Mouse (Mus musculus) midbrain, embryonic 14.5 days (tissue): ENCODE measurements at regions not wholly inside any gene's neighbourhood (a gene's known extent, or its start where the extent isn't known, plus 50 kb on each side); places are given as distances from the start of the nearest gene placed in this dataset.

ENCODE experiments used
- ATAC-seq: fragments of 200-750 bp; cut with Nextera tagmentation; 2 replicates; pipeline ENCODE4 v1.8.0; 2017; ENCODE audit warnings: moderate number of reproducible peaks, moderate library complexity; ENCODE audit not compliant: low FRiP score, low TSS enrichment
- DNase-seq: peaks from one replicate; pipeline ENCODE4 v3.0.0-alpha.2; 2015
- H3K27ac ChIP-seq: fragments of 300-500 bp; sonication (generic); replicated peaks from 2 replicates; pipeline ENCODE4 v1.5.1; 2014; ENCODE audit warnings: mild to moderate bottlenecking, low read depth, low read length, moderate library complexity
- H3K27me3 ChIP-seq: fragments of 300-500 bp; sonication (generic); 2 replicates; pipeline ENCODE4 v1.6.1; 2014; ENCODE audit warnings: low read length, control low read depth, mixed read lengths; ENCODE audit not compliant: control insufficient read depth, insufficient read depth
- H3K36me3 ChIP-seq: fragments of 300-500 bp; sonication (generic); 2 replicates; pipeline ENCODE4 v1.6.1; 2014; ENCODE audit warnings: low read length, control low read depth; ENCODE audit not compliant: control insufficient read depth, insufficient read depth
- H3K4me1 ChIP-seq: fragments of 300-500 bp; sonication (generic); 2 replicates; pipeline ENCODE4 v1.6.1; 2014; ENCODE audit warnings: mild to moderate bottlenecking, antibody characterized with exemption, low read length, control low read depth; ENCODE audit not compliant: control insufficient read depth, insufficient read depth
- H3K4me2 ChIP-seq: fragments of 300-500 bp; sonication (generic); 2 replicates; pipeline ENCODE4 v1.6.1; 2014; ENCODE audit warnings: mild to moderate bottlenecking, low read length, moderate library complexity
- H3K4me3 ChIP-seq: fragments of 300-500 bp; sonication (generic); replicated peaks from 2 replicates; pipeline ENCODE4 v1.5.1; 2014; ENCODE audit warnings: low read depth, low read length
- H3K9ac ChIP-seq: fragments of 300-500 bp; sonication (generic); replicated peaks from 2 replicates; pipeline ENCODE4 v1.6.1; 2014; ENCODE audit warnings: mild to moderate bottlenecking, low read length, moderate library complexity
- H3K9me3 ChIP-seq: fragments of 300-500 bp; sonication (generic); 2 replicates; pipeline ENCODE4 v1.6.1; 2016; ENCODE audit warnings: low read length, control low read depth, mixed read lengths; ENCODE audit not compliant: control insufficient read depth
- WGBS: fragments of 180-500 bp; shearing (Covaris S2); extraction: QIAGEN DNeasy Blood & Tissue Kit; methylation state at CpG from one replicate; pipeline ENCODE4 v1.1.7; 2014; 5-methylcytosine and 5-hydroxymethylcytosine counted together

- Histone ChIP-seq H3K4me1 (no peaks in the 10 kb centered on the region), H3K4me2 (no peak overlapping the region), H3K9ac (no peak overlapping the region), H3K36me3 (no peaks in the 10 kb centered on the region), H3K4me3 (no peak overlapping the region), H3K27me3 (no peaks in the 10 kb centered on the region), H3K9me3 (no peaks in the 10 kb centered on the region), H3K27ac (no peak overlapping the region)
- DNase-seq: no peak
- 94% methylated on average over 3 of the region's 3 CpGs for WGBS
- no peak for ATAC-seq
These were observed 69.3 kb downstream of the Kctd15 start for GRCm38 (mm10) chr7:34587239-34587638.

GRCm38 (mm10) chr7:34585312-34585865 is 71.1 kb downstream of the Kctd15 start:
- 48% methylated on average over 4 of the region's 4 CpGs for WGBS
- H3K4me2 ChIP-seq: no peak overlapping the region
- H3K27me3 ChIP-seq: no peaks in the 10 kb centered on the region
- H3K36me3 ChIP-seq: no peaks in the 10 kb centered on the region
- H3K9me3 ChIP-seq: no peaks in the 10 kb centered on the region
- no peak overlapping the region for H3K9ac ChIP-seq
- no peak overlapping the region for H3K27ac ChIP-seq
- no peak for DNase-seq
- no peak for ATAC-seq
- no peak overlapping the region for H3K4me3 ChIP-seq
- no peaks in the 10 kb centered on the region for H3K4me1 ChIP-seq

DNA sequence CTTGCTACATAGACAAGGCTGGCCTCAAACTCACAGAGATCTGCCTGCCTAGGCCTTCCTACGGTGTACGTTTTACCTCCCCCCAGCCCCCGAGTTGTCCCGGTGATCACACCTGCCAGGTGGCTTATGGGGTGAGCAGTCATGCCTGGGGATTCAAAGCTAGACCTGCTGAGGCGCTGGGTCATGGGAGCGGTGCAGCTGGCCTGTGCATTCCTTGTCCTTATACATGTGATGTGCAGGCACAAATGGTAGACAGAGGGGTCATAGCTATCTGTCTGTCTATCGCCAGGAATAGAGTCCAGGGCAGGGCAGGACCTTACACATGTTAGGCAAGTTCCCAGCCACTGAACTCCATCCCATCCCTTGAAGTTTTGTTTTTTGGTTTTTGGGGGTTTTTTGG is 71.7 kb downstream of the Kctd15 start:
- ATAC-seq (no peak), DNase-seq (no peak)
- H3K27ac ChIP-seq: no peak overlapping the region
- H3K4me3 ChIP-seq: no peak overlapping the region
- WGBS: 94% methylated on average over 7 of the region's 7 CpGs
- no peak overlapping the region for H3K4me2 ChIP-seq
- H3K4me1 ChIP-seq: no peaks in the 10 kb centered on the region
- no peaks in the 10 kb centered on the region for H3K36me3 ChIP-seq
- no peaks in the 10 kb centered on the region for H3K27me3 ChIP-seq
- no peaks in the 10 kb centered on the region for H3K9me3 ChIP-seq
- H3K9ac ChIP-seq: no peak overlapping the region

DNA sequence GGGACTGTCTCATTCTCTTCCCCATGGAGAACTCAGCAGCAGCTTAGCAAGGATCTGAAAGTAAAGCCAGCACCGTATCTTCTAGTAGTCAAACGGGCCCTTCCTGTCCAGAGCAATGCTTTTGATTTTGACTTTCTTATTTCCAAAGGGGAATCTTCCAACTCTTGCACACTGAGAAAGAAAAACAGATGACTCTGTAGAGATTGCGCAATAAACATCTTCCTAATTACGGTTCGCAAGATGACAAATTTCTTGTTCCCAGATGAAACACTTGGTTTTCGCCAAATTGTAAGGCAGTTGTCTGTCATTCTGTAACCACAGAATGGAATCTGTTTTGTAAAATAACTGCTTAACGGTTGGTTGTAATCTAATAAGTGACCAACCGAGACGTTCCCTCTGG is 75.7 kb downstream of the Kctd15 start:
- no peak overlapping the region for H3K27ac ChIP-seq
- H3K9me3 ChIP-seq: peaks cover 5% of the 10 kb centered on the region; the same call in 1 of the 2 replicates
- no peak for DNase-seq
- H3K36me3 ChIP-seq: no peaks in the 10 kb centered on the region
- no peaks in the 10 kb centered on the region for H3K27me3 ChIP-seq
- H3K4me2 ChIP-seq: no peak overlapping the region
- 94% methylated on average over 9 of the region's 9 CpGs for whole genome bisulfite sequencing
- no peak for ATAC-seq
- H3K4me3 ChIP-seq: no peak overlapping the region
- no peaks in the 10 kb centered on the region for H3K4me1 ChIP-seq
- no peak overlapping the region for H3K9ac ChIP-seq

DNA sequence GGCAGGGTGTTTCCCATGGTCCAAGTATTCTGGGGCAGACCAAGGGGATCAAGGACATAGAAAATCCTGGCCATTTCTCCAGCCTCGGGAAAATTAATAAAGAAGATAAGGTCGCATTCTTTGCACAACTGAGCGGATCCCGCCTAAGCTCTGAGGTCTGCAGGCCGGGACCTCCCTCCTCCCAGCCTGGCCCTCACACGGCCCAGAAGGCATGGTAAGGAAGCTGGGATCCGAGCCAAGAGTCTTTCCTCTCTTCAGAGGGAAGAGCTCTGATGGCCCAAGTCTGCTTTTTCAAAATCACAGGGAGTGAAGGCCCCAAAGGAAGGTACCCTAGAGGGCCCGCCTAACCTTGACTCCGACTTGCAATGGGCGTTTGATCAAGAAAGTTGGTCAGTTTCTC is 85.2 kb downstream of the Kctd15 start:
- Histone ChIP-seq H3K9ac (no peak overlapping the region), H3K4me1 (peaks cover 17% of the 10 kb centered on the region), H3K36me3 (no peaks in the 10 kb centered on the region), H3K9me3 (no peaks in the 10 kb centered on the region), H3K27me3 (no peaks in the 10 kb centered on the region), H3K4me2 (peak overlapping the region; percentile 56), H3K27ac (0 out of 2 replicates have a peak overlapping the region, but pooled peaks have one; percentile 52), H3K4me3 (no peak overlapping the region)
- DNase-seq: peak; percentile 62
- WGBS: 38% methylated on average over 10 of the region's 10 CpGs
- no peak for ATAC-seq

DNA sequence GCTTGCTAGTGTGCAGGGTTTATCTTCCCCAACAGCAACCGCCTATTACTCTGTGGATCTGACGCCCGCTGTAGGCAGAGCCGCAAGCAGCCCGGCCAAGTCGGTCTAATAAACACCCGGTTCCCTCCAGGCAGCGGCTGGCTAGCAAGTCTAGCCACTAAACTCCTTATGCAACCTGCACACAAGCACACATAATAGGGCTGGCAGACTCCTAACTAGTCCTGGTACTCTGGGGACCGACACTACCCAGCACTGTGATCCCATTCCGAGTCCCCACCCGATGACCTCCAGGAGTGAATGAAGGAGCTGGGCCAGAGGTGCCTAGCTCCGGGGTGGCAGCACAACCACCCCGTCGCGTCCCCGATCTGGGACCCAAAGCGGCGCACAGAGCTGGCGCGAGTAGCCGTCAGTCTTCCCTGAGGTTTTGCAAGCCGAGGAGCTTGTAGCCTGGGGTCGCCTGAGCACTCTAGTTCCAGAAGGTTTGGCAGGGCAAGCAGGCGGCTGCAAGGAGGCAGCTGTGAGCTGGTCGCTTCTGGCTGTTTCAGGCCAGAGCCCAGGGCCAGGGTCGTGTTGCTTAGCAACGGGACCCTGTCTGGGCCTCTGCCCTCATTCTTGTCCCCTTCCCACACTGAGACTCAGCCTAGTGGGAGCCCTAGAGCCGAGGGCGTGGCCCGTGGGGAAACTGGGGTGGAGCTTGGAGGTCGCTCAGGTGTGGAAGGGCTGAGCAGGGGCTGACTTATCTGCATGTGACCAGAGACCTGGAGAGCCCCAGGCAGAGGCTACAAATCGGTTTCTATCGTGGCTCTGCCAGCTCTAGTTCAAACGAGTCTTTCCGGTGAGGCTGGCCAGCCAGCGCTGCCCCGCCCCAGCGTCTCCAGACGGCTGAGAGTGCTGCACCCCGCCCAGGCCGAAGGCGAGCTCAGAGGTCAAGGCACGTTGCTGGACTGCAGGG is 86.1 kb downstream of the Kctd15 start:
- DNase-seq (peak; percentile 75), ATAC-seq (peak; percentile 75)
- Histone ChIP-seq H3K27ac (peak overlapping the region; percentile 52), H3K27me3 (no peaks in the 10 kb centered on the region), H3K9me3 (no peaks in the 10 kb centered on the region), H3K4me3 (peak overlapping the region; percentile 22), H3K4me1 (peaks cover 17% of the 10 kb centered on the region), H3K4me2 (peak overlapping the region; percentile 56), H3K9ac (peak overlapping the region; percentile 34; the same call in 1 of the 2 replicates), H3K36me3 (no peaks in the 10 kb centered on the region)
- WGBS: under 1% methylated on average over 43 of the region's 43 CpGs

DNA sequence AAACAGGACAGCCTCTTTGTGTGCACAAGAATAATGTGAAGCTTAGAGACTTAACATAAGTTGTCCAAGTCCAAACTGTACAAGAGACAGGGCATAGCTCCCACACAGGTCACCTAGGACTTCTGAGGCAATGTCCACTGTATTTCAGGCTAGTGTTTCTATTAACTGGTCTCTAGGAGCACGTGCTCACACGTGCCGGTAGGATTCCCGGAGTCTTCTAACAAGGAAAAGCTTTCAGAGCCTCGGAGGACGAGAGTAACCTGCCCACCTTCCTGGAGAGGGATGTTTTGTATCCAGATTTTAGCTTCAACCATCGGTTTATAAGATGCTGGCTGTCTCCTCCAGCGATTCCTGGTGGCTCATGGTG is 86.8 kb downstream of the Kctd15 start:
- peaks cover 17% of the 10 kb centered on the region for H3K4me1 ChIP-seq
- no peaks in the 10 kb centered on the region for H3K36me3 ChIP-seq
- DNase-seq: no peak
- H3K27me3 ChIP-seq: no peaks in the 10 kb centered on the region
- H3K9ac ChIP-seq: peak overlapping the region; percentile 34; the same call in 1 of the 2 replicates
- H3K4me2 ChIP-seq: peak overlapping the region; percentile 56
- WGBS: 15% methylated on average over 8 of the region's 8 CpGs
- H3K4me3 ChIP-seq: peak overlapping the region; percentile 22
- no peak overlapping the region for H3K27ac ChIP-seq
- no peaks in the 10 kb centered on the region for H3K9me3 ChIP-seq
- no peak for ATAC-seq

DNA sequence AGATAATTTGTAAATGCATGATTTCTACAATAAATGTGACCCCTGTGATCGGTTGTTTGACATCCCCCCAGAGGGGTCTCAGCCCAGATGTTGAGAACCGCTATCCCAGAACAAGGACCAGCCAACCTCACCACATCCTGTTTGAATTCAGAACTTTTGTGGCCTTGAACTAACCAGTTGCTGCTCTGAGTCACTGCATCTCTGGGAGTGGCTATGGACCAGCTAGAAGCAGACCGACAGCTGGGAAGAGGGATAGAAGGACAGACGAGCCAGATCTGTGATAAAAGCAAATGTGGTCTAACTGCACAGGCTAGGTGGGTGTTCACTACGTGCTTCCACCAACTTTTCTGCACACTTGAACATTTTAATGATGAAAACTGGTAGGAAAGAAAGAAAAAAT is 89.0 kb downstream of the Kctd15 start:
- H3K4me1 ChIP-seq: peaks cover 17% of the 10 kb centered on the region
- 77% methylated on average over 5 of the region's 5 CpGs for WGBS

GRCm38 (mm10) chr7:34562160-34562559 is 94.4 kb downstream of the Kctd15 start:
- Histone ChIP-seq H3K27me3 (no peaks in the 10 kb centered on the region), H3K36me3 (no peaks in the 10 kb centered on the region), H3K4me3 (no peak overlapping the region), H3K9me3 (no peaks in the 10 kb centered on the region), H3K9ac (no peak overlapping the region), H3K27ac (no peak overlapping the region), H3K4me1 (no peaks in the 10 kb centered on the region), H3K4me2 (no peak overlapping the region)
- ATAC-seq (no peak), DNase-seq (no peak)
- WGBS: 86% methylated on average over 2 of the region's 2 CpGs

More for the DNA sequence above, 89.0 kb downstream of the Kctd15 start:
- H3K27me3 ChIP-seq: no peaks in the 10 kb centered on the region
- no peak overlapping the region for H3K4me2 ChIP-seq
- no peak overlapping the region for H3K27ac ChIP-seq
- DNase-seq (no peak), ATAC-seq (no peak)
- no peaks in the 10 kb centered on the region for H3K36me3 ChIP-seq
- no peak overlapping the region for H3K4me3 ChIP-seq
- H3K9ac ChIP-seq: no peak overlapping the region
- H3K9me3 ChIP-seq: no peaks in the 10 kb centered on the region
